Mouse (Mus musculus): Measurements from ENCODE around the gene Qsox2.

Gene Qsox2

DNA sequence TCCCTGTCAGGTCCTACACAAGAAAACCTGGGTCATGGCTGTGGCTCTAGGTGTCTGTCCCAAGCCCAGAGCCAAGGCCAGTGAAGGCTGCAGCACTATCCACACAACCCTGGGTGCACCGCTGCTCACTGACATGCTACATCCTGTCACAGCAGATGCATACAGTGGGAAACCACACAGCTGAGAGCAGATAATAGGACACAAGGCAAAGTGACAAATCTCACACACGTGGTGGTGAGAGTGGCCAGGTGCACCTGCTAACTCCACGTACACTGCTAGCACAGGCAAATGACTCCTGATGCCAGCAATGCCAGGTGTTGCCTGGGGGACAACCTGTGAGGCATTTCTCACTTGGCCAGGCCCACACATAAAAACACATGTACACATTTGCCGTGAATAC, 12.1 kb downstream of the Qsox2 start:
- no peak for DNase-seq (ENCODE audit: low spot score)

DNA sequence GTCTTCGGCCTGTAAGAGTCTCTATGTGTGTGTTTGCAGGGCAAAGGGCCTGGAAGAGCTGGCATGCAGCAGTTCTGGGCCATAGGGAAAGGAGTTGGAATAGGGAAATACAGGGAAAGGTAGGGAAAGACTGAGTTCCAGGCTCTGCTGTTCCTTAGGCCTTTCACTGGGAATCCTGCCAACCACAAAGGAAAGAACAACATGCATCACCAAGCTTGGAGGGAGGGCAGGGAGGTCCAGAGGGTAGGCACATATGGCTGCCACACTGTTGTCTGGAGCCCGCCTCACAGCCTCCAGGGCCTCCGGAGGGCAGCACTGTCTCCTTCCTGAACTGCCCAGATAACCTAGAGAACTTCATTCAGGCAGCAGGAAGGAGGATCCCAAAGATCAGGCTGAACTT, 13.4 kb downstream of the Qsox2 start:
- no peak for DNase-seq (ENCODE audit: low spot score)

DNA sequence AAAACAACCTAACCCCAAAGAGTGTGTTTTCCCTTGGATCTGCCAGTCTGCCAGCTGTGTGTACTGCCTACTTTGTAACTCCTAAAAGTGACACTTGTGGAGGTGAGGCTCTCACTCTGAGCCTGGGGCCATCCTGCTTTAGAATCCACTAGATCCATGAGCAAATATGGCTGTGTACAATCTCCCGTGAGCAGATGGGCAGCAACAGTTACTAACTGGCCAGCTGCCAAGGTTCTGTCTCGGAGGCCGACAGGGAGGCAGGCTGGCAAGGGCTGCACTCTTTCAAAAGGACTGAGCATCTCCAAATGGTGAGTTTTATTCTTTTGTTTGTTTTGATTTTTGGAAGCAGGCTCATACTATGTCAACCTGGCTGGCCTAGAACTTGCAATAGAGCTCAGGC, 22.8 kb downstream of the Qsox2 start:
- DNase-seq (ENCODE audit: low spot score): no peak

DNA sequence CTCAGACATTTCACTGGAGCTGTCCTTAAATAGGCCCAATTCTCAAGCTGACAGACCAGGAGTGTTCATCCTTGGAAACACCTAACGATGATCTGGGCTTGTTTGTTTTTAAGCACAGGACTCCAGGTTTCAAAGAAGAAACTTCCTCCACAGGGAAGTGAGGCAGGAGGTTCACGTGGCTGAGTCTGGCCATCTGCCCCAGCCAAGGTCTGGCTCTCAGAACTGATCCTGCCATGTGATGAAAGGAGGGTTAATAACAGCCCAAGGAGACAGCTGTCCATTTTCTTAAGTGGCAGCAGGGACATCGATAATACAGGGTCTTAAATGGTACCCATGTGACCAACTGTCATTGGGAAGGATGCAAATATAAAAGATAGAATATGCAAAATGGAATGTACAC, 27.8 kb downstream of the Qsox2 start:
- no peak for DNase-seq (ENCODE audit: low spot score)

DNA sequence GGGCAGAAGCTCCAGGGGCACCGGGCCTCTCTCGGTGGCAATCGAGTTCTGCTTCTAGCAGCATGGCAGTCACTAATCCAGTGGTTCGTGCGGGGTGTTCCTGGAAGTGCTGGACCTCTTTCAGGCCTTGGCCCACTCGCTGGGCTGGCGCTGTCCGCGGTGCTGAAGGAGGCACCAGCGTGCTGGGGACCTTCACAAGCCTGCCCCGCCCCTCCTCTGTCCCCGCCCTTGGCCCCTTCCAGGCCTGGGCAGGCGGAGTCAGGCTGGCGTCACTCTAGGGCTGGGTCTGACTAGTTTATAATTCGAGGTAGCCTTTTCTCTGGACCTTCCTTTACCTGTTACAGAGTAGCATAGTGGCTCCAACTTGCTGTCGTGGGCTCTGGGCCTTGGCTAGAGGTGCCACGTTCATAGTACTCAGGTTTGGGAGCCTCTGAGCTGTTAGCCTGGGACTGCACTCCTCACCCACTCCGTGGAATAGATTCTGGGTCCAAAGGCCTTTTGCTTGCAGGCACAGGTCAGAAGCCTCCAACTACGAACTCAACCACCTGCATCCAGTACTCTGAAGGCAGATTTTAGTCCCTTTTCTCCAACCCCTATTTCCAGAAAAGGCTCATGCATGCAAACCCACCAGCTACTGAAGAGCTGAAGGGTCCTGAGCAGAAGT, 29.1 kb downstream of the Qsox2 start, which contains the start of gene Lhx3:
TSS of gene Lhx3 (minus strand) at position 164 of the 664 bp plus-strand sequence.
- peak; percentile 97 for DNase-seq (ENCODE audit: low spot score)

DNA sequence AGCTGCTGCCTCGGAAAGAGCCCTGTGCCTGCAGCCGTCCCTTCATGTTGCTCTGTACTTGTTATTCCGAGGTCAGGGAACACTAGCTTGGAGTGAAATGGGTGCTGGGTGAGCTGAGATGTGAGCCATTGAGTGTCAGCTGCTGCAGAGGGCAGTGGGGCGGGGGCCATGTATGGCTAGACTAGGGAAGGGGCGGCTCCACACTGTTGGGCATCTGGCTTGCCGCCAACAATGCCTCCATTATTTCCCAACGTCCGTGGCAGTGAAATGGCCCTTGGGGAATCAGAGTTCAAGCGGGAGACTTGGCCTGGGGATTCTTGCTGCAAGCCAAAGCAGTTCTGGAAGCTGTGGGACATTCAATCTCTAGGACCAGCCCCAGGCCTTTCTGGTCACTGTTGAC, 29.8 kb downstream of the Qsox2 start:
- DNase-seq (ENCODE audit: low spot score): no peak

DNA sequence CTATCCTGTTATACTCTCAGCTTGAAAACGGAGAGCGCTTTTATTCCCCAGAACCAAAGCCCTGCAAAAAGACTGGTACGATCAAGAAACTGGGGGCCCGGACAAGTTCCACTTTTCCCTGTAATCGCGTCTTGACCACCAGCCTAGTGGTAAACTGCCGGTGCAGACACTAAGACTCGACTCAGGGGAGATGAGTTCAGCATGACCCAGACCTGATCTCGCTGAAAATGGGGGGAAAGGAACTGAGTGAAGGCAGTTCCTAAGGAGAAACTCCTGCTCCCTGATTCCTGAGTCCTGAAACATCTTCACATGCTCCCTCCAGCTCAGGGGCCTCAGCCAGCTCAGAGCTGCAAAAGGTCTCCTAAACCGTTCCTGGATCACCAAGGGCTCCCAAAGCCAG, 31.6 kb downstream of the Qsox2 start:
- DNase-seq (ENCODE audit: low spot score): no peak

DNA sequence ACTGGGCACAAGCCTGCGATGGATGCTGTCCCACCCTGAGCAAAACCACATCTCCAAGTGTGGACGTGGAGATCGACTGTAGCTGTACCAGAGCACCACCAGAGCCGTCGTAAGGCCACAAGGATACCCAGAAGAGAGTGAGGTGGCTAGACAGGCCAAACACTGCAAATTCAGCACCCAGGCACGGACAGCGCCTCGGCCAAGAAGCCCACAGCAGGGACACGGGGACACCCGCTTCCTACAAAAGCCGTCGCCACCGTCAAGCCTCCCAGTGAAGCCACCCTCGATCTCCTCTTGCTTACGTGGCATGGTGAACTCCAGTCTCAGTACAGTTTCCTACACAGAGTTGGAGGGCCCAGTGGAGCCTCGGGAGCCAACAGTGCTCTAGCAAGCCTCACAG, 32.2 kb downstream of the Qsox2 start:
- peak; percentile 79 for DNase-seq (ENCODE audit: low spot score)

DNA sequence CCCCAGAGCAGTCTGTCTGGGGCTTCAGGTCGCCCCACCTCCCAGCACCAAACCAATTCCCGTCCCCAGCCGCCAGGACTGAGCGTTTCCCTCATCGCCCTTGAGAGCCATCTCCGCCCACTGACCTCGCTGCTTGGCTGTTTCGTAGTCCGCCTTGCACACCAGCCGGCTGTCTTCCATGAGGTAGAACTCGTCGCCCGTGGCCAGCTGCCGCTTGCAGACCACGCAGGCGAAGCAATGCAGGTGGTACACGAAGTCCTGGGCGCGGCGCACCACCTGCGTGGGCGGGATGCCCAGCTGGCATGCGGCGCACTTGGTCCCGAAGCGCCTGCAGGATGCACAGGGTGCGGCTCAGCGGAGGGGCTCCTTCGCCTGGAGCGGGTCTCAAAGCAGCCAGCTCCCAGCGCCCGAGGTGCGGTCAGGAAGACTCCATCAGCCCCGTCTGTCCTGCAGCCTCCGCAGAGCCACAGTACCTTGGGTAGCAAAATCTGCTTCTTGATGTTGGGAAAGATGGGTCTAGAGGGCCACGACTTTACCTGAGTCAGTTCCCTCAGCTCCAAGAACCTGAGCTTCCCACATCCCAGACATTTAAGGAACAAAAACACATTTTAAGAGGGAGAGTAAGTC, 34.4 kb downstream of the Qsox2 start:
- no peak for DNase-seq (ENCODE audit: low spot score)

DNA sequence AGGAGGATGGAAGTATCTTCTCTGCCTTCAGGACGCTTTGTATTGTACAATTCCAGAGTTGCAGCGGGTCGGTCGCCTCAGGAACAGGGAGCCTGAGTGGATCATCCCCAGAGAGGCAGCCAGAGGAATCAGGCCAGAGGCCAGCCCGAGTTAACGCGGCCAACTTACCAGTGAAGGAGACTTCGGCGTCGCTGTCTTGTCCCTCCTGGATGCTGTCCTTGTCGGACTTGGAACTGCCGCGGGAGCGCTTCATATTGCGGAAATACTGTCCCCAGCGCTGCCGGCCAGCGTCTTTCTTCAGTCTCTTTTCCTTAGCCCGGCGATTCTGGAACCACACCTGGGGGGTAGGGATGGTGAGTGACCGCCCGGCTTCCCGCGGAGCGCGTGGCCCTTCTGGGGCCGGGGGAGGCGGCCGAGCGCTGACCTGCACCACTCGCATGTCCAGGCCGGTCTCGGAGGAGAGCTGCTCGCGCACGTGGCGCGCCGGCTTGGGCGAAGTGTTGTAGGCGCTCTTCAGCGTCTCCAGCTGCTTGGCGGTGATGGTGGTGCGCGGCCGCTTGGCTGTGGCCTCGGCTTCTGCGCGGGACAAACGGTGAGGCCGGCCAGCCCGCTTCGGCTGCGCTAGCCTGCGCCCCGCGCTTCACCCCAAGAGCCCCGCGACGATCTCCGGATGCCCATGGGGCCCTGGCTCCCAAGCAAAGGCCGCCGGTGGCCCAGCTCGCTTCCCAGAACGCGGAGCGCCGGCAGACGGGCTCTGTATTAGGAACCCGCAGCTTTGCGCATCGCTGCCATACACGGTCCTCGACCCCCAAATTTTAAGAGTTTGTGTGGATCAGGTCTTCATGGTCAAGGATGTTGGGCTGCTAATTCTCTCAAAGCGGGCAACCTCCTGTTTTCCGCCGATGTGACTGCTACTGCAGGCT, 35.1 kb downstream of the Qsox2 start:
- DNase-seq (ENCODE audit: low spot score): no peak

DNA sequence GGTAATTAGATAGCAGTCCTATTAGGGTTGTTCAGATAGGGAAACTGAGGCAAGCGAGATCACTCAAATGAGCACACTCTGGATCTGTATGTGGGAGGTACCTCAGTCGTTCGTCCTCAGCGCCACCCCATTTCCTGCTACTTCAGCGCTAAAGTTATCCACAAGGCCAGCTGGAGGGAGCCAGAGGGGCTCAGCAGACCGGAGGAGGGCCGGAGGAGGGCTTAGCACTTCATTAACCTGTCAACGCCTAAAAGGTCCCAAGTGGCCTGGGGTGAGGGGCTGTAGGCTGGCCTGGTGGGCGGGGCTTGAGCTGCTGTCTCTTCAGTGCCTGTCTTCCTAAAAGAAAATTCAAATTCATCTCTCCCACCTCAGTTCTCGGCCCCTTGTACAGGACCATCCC, 38.8 kb downstream of the Qsox2 start:
- no peak for DNase-seq (ENCODE audit: low spot score)

DNA sequence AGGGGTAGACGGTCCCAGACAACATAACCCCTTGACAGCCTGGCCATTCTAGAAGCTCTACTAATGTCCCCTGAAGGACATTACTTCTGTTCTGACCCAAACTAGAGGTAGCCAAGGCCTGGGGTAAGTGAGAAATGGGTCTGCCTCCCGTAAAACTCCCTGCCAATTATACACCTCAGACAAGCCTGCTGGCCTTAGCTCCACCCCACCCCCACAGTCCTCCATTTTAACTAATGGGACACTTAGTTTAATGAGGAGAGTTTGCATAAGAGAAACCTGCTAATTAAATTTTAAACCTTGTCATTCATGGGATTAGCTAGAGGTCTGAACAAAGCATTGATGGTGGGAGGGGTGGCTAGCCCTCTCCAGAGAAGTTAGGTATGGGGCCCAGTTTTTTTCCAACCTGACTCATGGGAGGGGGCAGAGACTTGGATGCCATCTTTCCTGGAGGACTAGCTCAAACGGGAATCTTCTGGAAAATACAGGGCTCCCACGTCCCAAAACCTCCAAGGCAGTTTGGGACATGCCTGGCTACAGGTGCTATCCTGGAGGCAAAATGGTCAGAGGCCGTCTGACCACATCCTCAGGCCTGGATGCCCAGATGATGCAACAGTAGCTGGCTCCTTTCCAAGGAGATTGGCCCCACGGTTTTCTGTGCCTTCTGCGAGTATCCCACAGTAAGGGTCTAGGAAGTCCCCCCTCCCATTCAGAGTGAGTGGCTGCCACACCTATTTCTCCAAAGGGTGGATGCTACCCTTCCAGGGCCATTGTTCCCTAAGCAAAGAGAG, 42.6 kb downstream of the Qsox2 start:
- DNase-seq (ENCODE audit: low spot score): no peak

DNA sequence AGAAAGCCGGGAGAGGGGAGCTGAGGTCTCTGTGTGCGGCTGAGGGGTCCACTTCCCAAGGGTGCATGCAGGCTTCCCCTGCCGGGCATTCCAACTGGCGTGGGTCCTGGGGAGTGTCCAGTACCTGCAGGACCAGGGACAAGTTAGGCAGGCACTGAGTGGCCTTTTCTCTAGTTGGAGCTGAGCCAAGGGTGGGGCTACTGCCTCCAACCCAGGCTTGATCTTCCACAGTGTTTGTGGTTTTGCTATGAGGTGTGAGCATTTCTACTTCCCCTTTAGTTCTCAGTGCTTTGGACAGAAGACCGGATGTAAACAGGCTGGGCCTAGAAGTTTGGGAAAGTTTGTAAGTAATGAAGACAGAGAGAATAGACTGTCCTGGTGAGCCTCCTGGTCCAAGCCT, 48.8 kb downstream of the Qsox2 start:
- no peak for DNase-seq (ENCODE audit: low spot score)

DNA sequence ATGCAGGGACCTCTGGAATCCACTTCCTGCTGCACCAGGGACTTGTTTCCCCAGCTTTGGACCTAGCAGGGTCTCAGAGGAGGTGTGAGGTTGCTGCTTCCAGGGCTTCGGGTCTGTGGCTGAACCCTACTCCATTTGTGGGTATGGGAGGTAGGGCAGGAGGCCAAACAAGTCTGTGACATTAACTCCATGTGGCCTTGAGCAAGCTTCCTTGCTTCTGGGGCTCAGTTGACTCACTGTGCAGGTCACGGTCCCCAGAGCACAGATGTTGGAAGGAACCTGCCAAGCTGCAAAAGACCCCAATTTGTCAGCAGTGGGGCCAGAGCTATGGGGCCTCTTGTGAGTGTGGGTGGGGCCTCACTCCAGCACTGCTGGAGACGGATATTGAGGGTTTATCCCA, 53.0 kb downstream of the Qsox2 start:
- DNase-seq (ENCODE audit: low spot score): no peak

DNA sequence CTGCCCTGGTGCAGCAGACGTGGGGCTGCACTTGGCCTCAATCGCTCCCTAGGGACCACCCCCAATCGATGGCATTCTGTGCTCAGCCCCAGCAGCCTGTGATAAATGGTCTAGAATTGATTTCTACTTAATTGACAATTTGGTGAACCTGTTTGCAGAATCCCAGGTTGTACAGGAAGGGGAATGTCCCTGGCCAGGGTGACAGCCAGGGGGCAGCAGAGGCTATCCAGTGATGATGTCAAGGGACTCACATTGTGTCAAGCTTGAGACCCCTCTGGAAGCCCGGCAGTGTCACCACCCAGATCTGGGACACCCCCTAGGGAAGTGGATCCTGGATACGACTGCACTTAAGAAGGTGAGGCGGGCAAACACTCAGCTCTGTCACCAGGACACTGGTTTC, 54.7 kb downstream of the Qsox2 start:
- DNase-seq (ENCODE audit: low spot score): peak; percentile 77

DNA sequence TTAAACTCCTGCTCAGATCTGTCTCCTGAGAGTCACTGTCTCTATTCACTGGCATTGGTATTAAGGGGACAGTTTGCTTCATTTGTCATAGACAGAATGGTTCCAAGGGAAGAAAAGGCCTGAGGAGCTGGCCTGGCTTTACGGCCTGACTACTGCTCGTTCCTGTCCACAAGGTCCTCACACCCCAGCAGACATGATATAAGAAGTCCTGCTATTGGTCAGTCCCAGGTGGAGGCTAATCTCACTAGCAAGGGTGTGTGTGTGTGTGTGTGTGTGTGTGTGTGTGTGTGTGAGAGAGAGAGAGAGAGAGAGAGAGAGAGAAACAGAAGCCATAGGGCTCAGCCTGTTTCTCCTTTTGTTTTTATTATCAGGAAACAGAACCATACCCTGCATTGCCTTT, 60.1 kb downstream of the Qsox2 start:
- no peak for DNase-seq (ENCODE audit: low spot score)

DNA sequence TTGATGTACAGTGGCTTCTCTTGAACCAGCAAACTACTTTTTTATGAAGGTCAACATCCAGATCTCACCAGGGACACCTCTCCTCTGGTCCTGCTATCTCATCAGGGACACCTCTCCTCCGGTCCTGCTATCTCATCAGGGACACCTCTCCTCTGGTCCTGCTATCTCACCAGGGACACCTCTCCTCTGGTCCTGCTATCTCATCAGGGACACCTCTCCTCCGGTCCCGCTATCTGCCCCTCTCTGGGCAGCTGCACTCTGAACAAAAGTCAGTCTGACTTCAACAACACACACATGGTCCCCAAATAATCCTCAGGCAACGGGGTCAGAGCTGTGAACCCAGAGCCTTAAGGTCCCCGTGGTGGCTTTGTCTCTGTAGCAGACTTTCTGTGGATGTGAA, 60.6 kb downstream of the Qsox2 start:
- DNase-seq (ENCODE audit: low spot score): no peak

DNA sequence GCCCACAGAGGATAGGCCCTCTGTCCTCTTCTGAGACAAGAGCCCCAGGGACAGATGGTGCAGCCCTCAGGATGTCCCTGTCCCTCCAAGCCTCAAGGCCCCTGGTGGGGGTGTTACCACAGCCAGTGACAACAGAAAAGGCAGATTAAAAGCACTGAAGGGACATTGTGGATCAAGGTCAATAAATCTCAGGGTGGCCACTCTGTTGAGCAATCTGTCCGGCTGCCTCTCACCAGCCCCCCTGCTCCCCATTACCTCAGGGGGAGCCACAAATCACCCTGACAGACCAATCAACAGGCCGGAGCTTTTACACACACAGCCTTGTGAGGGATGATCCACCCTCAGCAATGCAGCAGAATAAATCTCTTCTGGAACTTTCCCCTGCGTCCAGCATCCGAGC, 62.1 kb downstream of the Qsox2 start:
- DNase-seq (ENCODE audit: low spot score): no peak

DNA sequence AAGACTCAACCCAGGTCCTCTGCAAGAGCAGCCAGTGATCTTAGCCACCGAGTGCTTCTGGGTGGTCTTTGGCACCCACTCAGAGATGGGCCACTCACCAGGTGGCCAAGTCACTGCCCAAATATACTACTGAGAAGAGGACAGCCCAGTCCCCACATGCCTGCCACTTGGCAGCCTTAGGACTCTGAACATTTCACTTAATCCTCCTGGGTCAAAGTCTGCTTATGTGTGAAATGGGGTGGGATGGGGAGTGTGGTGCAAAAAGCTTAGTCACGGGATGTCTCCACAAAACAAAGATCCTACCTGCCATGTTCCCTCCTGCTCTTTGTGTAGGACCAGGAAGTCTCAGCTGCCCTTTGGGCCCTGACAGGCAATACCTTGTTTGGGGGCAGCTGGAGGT, 65.2 kb downstream of the Qsox2 start:
- no peak for DNase-seq (ENCODE audit: low spot score)

DNA sequence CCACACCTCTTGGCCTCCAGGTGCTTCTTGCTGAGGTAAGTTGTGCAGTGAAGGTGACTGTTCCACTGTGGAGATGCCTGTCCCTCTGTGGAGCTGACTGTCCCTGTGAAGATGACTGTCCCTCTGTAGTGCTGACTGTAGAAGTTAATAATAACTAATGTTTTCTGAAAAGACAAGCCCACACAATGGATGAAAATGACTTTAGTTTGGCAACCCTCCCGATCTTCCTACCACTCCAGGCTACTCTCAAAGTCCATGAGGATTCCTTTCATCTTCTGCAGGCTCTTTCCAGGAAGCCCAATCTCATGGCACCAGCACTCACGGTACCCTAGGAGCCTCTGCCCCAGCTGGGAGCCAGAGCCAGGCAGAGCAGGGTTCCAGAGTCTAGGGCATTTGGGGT, 66.9 kb downstream of the Qsox2 start:
- no peak for DNase-seq (ENCODE audit: low spot score)

DNA sequence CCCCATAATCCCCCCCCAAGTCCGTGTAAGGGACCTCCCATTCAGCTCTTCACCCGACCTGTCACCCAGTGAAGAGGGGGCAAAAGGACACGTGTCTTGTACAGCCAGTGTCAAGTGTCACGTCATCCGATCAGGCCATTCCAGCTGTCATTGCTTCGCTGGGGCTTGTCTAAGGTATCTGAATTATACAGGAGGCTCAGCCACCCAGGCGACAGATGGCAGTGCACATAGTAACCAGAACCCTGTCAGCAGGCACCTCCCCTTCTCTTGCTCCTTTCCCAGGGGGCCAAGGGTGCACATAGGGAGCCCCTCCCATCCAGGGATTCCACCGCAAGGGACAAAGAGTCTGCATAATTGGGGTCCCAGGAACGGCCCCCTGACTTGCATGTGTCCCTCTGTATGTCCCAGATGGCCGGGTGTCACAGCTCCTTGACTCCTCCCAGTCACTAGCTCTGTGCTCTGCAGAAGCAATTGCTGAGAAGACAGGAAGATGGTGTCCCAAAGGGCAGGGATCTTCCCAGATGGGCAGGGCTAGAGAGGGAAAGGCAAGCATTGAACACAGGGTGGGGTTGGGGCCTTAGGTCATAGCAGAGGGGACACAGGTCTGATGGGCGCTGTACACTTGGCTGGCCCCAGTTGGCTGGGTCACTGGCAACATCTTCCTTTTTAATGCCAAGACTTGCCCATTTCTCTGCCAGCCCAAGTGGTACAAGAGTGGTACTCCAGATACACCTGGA, 68.3 kb downstream of the Qsox2 start:
- DNase-seq (ENCODE audit: low spot score): no peak

DNA sequence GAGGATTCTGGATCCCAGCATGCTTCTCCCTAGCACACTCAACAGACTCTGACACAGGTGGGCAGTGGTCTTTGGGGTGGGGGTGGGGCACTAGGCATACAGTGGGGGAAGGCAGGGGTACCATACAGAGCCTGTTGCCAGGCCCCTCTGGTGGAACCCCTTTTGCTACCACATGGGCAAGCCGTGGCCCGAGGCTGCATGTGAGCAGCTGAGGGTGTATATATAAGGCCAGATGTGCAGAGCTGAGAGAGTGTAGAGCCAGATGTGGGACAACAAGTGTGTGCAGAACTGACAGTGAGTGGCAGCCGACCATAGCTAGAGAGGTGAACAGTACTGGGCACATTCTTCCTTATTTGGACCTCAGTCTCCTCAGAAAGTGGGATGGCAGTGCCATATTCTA, 70.4 kb downstream of the Qsox2 start:
- DNase-seq (ENCODE audit: low spot score): no peak
